Mouse (Mus musculus) right cerebral cortex, postnatal 10 days (tissue): ENCODE data around the gene BC049715.

Experiments
- DNase-seq, 2 experiments: peaks; one replicate each; pipeline ENCODE4 v3.0.0; 2021; ENCODE audit warnings: low spot score in 2 of 2

The BC049715 gene

GRCm38 (mm10) chr6:136808631-136809046 is 18.8 kb upstream of the BC049715 start:
- peak; percentile 54 to 65 for DNase-seq

- no peak for DNase-seq
Measured at GRCm38 (mm10) chr6:136809077-136809476, 18.3 kb upstream of the BC049715 start.

- no peak for DNase-seq
Measured at GRCm38 (mm10) chr6:136809673-136810072, 17.8 kb upstream of the BC049715 start.

GRCm38 (mm10) chr6:136811196-136811595 is 16.2 kb upstream of the BC049715 start:
- no peak for DNase-seq

GRCm38 (mm10) chr6:136813117-136813516 is 14.3 kb upstream of the BC049715 start:
- no peak for DNase-seq

GRCm38 (mm10) chr6:136815381-136815780 is 12.0 kb upstream of the BC049715 start:
- DNase-seq: no peak

- no peak for DNase-seq
Measured at GRCm38 (mm10) chr6:136816826-136817225, 10.6 kb upstream of the BC049715 start.

GRCm38 (mm10) chr6:136817549-136817948 is 9.9 kb upstream of the BC049715 start:
- peak; percentile 91 to 94 for DNase-seq

- no peak for DNase-seq
Measured at GRCm38 (mm10) chr6:136820381-136820780, 7.0 kb upstream of the BC049715 start.

- no peak for DNase-seq
Measured at GRCm38 (mm10) chr6:136821086-136821485, 6.3 kb upstream of the BC049715 start.

GRCm38 (mm10) chr6:136824987-136825386 is 2.4 kb upstream of the BC049715 start:
- DNase-seq: no peak

GRCm38 (mm10) chr6:136827116-136827515 is 310 bp upstream of the BC049715 start:
- DNase-seq: no peak

- peak; percentile 98 to 99 for DNase-seq
Measured at GRCm38 (mm10) chr6:136827881-136828561, 595 bp downstream of the BC049715 start, which contains the start of gene Wbp11. TSS of gene Wbp11 (minus strand) at chr6:136828233.

- no peak for DNase-seq
Measured at GRCm38 (mm10) chr6:136828681-136829080, 1.3 kb downstream of the BC049715 start.

- DNase-seq: no peak
Measured at GRCm38 (mm10) chr6:136831712-136832111, 4.3 kb downstream of the BC049715 start.

- DNase-seq: no peak
Measured at GRCm38 (mm10) chr6:136835352-136835751, 7.9 kb downstream of the BC049715 start, which contains the start of gene Smco3. TSS of gene Smco3 (minus strand) at chr6:136835452.

GRCm38 (mm10) chr6:136837323-136837722 is 9.9 kb downstream of the BC049715 start:
- no peak for DNase-seq

- no peak for DNase-seq
Measured at GRCm38 (mm10) chr6:136844903-136845302, 17.5 kb downstream of the BC049715 start.

- DNase-seq: no peak
Measured at GRCm38 (mm10) chr6:136845706-136846480, 18.5 kb downstream of the BC049715 start.

GRCm38 (mm10) chr6:136847267-136847666 is 19.8 kb downstream of the BC049715 start:
- no peak for DNase-seq

GRCm38 (mm10) chr6:136847790-136848189 is 20.4 kb downstream of the BC049715 start:
- DNase-seq: peak in 1 of 2 experiments; percentile 46

GRCm38 (mm10) chr6:136848399-136848798 is 21.0 kb downstream of the BC049715 start:
- DNase-seq: no peak

GRCm38 (mm10) chr6:136848971-136849370 is 21.5 kb downstream of the BC049715 start:
- DNase-seq: no peak
